Mouse (Mus musculus): Measurements from ENCODE around the gene Npb.

GRCm38 (mm10) chr11:120598990-120599549 lies 9.2 kb upstream of the Npb start:
- TF ChIP-seq CTCF (IDR thresholded peaks at IDR 0.05; ENCODE audit: low read depth) = no peak
- TF ChIP-seq EP300 (IDR thresholded peaks at IDR 0.05; ENCODE audit: low read depth) = no peak

Data from liver, embryonic 14.5 days (tissue).